Mouse (Mus musculus) CD4-positive helper T cell, adult 2 months (primary cell): ENCODE data around the gene Unc45a.

Source experiments
- DNase-seq: peaks from one replicate; pipeline ENCODE4 v3.0.0-alpha.2; 2012; ENCODE audit warnings: low read depth, missing footprints, low spot score

The Unc45a gene

DNA sequence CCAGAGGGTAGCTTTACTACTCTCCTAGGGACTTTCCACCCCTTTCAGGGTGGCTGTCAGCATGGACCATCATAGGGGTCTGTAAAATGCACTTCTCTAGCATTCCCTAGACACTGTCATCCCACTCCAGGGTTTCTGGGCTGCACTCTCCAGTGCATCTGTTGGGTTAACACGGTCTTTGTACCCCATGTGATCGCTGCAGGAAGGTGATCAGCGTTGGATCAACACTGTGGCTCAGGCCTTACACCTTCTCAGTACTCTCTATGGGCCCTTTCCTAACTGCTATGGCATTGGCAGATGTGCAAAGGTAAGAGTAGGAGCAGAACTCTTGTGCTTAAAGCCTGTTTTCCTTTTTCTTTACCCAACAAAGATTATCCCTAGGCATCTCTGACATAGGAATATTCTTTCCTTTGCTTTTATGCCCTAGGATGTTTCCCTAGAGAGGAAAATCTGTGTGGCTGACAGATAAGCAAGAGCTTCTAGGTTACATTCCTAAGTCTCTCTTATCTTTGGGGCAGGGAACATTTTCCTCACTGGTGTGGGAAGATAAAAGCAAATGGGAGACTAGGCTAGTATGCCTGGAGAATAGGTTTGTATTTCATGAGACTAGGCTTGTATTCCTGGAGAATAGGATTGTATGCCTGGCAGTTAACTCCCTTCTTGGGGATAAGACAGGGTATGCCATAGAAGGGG, 57.4 kb downstream of the Unc45a start:
- no peak for DNase-seq

DNA sequence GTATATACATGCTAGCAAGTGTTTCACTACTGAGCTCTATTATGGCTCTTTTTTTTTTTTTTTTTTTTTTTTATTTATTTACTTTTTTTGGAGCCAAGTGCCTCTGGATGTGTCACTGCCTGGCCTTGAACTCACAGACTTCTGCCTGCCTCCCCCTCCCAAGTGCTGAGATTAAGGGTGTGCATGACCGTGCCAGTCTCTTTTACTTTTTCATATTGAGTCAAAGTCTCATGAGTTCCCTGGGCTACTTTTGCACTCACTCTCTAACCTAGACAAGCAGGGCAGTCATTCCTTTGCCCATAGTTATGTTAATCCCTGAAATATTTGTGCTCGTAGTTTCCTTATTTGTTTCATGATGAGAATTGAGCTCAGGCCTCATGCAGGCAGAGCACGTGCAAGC, 59.2 kb downstream of the Unc45a start:
- DNase-seq = no peak

DNA sequence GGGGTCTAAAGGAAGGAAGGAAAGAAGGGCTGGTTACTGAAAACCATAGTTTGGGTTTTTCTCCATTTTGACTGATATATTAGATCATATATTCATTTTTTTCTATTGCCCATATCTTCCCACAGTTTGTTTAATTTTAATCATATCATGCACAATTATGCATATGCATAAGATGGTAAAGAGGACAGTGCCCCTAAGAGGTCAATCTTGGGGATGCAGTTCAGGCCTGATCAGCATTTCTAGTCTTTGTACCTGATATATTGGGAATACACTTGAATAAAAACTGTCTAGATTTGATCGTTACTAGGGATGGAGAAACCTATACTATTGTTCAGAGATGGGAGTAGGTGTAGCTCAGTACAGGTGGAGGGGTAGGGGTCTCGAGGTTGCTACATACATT, 59.8 kb downstream of the Unc45a start:
- no peak for DNase-seq

DNA sequence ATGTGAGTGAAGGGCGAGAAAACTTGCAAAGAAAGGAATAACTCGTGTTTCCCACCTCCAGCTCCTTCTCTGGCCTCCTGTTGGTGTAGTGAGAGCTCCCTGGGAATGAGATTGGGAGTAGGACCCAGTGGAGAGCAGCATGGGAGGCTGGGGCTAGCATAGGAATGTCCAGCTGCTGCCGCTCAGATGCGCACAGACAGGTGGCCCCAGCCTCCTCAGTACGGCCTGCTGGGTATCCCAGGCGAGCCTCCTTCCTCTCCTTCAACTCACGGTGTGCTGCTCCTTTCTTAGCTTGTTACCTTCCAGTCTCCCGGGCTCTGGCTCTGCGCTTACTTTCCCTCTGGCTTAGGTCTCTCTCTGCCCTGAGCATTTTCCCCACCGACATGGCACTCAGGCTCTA, 60.8 kb downstream of the Unc45a start:
- no peak for DNase-seq

DNA sequence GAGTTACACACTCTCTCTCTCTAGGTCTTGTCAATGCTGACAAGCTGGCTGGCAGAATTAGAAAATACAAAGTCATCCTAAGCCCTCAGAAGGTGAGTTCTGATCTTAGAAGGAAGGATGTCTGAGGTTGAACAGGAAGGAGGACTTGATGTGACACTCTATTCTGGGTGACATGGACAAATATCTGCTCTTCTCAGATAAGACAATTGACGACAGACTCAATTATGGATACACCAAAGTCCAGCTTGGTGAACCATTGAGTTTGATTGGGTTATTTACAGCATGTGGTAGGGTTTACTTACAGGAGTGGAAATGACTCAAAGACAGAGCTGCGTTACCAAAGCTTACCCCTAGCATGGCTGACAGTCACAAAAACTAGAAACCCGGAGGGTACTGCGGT, 64.4 kb downstream of the Unc45a start:
- no peak for DNase-seq
